Mouse (Mus musculus) embryonic facial prominence, embryonic 14.5 days (tissue): ENCODE data around the gene Dcakd. TPM values are rescaled to one million over a fixed set of nuclear protein-coding genes. Genes with fewer than 3 reads are reported as not detected.

ENCODE experiments used
- ATAC-seq: fragments of 200-750 bp; cut with Nextera tagmentation; 2 replicates; pipeline ENCODE4 v1.8.0; 2017; ENCODE audit warnings: low read depth, moderate number of reproducible peaks, moderate TSS enrichment
- DNase-seq: peaks from one replicate; pipeline ENCODE4 v3.0.0-alpha.2; 2015; ENCODE audit warnings: low spot score
- H3K27ac ChIP-seq: fragments of 300-500 bp; sonication (generic); replicated peaks from 2 replicates; pipeline ENCODE4 v1.5.1; 2014; ENCODE audit warnings: low read depth, mild to moderate bottlenecking, low read length, moderate library complexity
- H3K27me3 ChIP-seq: fragments of 300-500 bp; sonication (generic); replicated peaks from 2 replicates; pipeline ENCODE4 v1.6.1; 2014; ENCODE audit warnings: low read length; ENCODE audit not compliant: control insufficient read depth, insufficient read depth
- H3K36me3 ChIP-seq: fragments of 300-500 bp; sonication (generic); 2 replicates; pipeline ENCODE4 v1.6.1; 2014; ENCODE audit warnings: low read length, mixed read lengths; ENCODE audit not compliant: control insufficient read depth, insufficient read depth
- H3K4me1 ChIP-seq: fragments of 300-500 bp; sonication (generic); 2 replicates; pipeline ENCODE4 v1.6.1; 2014; ENCODE audit warnings: antibody characterized with exemption, low read length; ENCODE audit not compliant: control insufficient read depth, insufficient read depth
- H3K4me2 ChIP-seq: fragments of 300-500 bp; sonication (generic); 2 replicates; pipeline ENCODE4 v1.6.1; 2014; ENCODE audit warnings: low read depth, mild to moderate bottlenecking, low read length, moderate library complexity, mixed read lengths
- H3K4me3 ChIP-seq: fragments of 300-500 bp; sonication (generic); 2 replicates; pipeline ENCODE4 v1.5.1; 2014; ENCODE audit warnings: low read depth, mild to moderate bottlenecking, low read length
- H3K9ac ChIP-seq: fragments of 300-500 bp; sonication (generic); 2 replicates; pipeline ENCODE4 v1.6.1; 2014; ENCODE audit warnings: low read depth, mild to moderate bottlenecking, low read length, moderate library complexity, mixed read lengths
- H3K9me3 ChIP-seq: fragments of 300-500 bp; sonication (generic); 2 replicates; pipeline ENCODE4 v1.6.1; 2016; ENCODE audit warnings: low read length; ENCODE audit not compliant: control insufficient read depth
- WGBS: fragments of 180-500 bp; shearing (Covaris S2); extraction: QIAGEN DNeasy Blood & Tissue Kit; methylation state at CpG from one replicate; pipeline ENCODE4 v1.1.7; 2014; 5-methylcytosine and 5-hydroxymethylcytosine counted together
- polyA plus RNA-seq: library from polyadenylated mRNA; unstranded; fragments of >200 nt; fragmentation: Nextera tagmentation; extraction: Ambion mirVana; gene quantifications from 2 replicates; pipeline ENCODE4 v1.2.1, GENCODE M21; 2014

The Dcakd gene
- polyA plus RNA-seq, 1 experiment from 2014 or later: 138 TPM

GRCm38 (mm10) chr11:102998577-102999316 lies 29.4 kb downstream of the Dcakd start:
- WGBS: 80% methylated on average over 14 of the region's 14 CpGs
- Histone ChIP-seq H3K4me3 (no peak overlapping the region), H3K9me3 (no peaks in the 10 kb centered on the region), H3K36me3 (peaks cover 64% of the 10 kb centered on the region), H3K4me2 (no peak overlapping the region), H3K4me1 (no peaks in the 10 kb centered on the region), H3K27me3 (no peaks in the 10 kb centered on the region), H3K27ac (0 out of 2 replicates have a peak overlapping the region, but pooled peaks have one; percentile 8), H3K9ac (no peak overlapping the region)
- ATAC-seq (peak; percentile 34; the same call in 1 of the 2 replicates), DNase-seq (peak; percentile 68)

- no peaks in the 10 kb centered on the region for H3K9me3 ChIP-seq
- no peak for DNase-seq
- H3K9ac ChIP-seq: no peak overlapping the region
- no peaks in the 10 kb centered on the region for H3K4me1 ChIP-seq
- no peak overlapping the region for H3K4me2 ChIP-seq
- no peak overlapping the region for H3K4me3 ChIP-seq
- WGBS: 94% methylated on average over 7 of the region's 7 CpGs
- H3K27me3 ChIP-seq: no peaks in the 10 kb centered on the region
- H3K27ac ChIP-seq: no peak overlapping the region
- peaks cover 66% of the 10 kb centered on the region for H3K36me3 ChIP-seq
- no peak for ATAC-seq
Measured at GRCm38 (mm10) chr11:102998254-102998576, 29.9 kb downstream of the Dcakd start.

GRCm38 (mm10) chr11:102996991-102997770 lies 31.0 kb downstream of the Dcakd start:
- H3K36me3 ChIP-seq: peaks cover 66% of the 10 kb centered on the region
- H3K9me3 ChIP-seq: no peaks in the 10 kb centered on the region
- H3K4me1 ChIP-seq: no peaks in the 10 kb centered on the region
- 96% methylated on average over 12 of the region's 12 CpGs for WGBS
- H3K4me3 ChIP-seq: no peak overlapping the region
- no peak overlapping the region for H3K9ac ChIP-seq
- ATAC-seq (no peak), DNase-seq (no peak)
- no peak overlapping the region for H3K4me2 ChIP-seq
- H3K27ac ChIP-seq: no peak overlapping the region
- peaks cover 3% of the 10 kb centered on the region for H3K27me3 ChIP-seq

- Histone ChIP-seq H3K36me3 (peaks cover 66% of the 10 kb centered on the region), H3K9me3 (no peaks in the 10 kb centered on the region), H3K4me3 (no peak overlapping the region), H3K27me3 (peaks cover 11% of the 10 kb centered on the region), H3K27ac (no peak overlapping the region), H3K4me1 (0 out of 2 replicates have a peak, but pooled peaks cover 3% of the 10 kb centered on the region), H3K4me2 (no peak overlapping the region), H3K9ac (no peak overlapping the region)
- DNase-seq (no peak), ATAC-seq (no peak)
- 70% methylated on average over 7 of the region's 7 CpGs for WGBS
Measured at GRCm38 (mm10) chr11:102996385-102996784, 31.7 kb downstream of the Dcakd start.

- Histone ChIP-seq H3K9me3 (no peaks in the 10 kb centered on the region), H3K4me1 (peaks cover 9% of the 10 kb centered on the region; the same call in 1 of the 2 replicates), H3K4me3 (no peak overlapping the region), H3K4me2 (no peak overlapping the region), H3K27me3 (peaks cover 20% of the 10 kb centered on the region), H3K9ac (no peak overlapping the region), H3K27ac (no peak overlapping the region), H3K36me3 (peaks cover 64% of the 10 kb centered on the region)
- DNase-seq (no peak), ATAC-seq (no peak)
- WGBS: 90% methylated on average over 16 of the region's 18 CpGs
Measured at GRCm38 (mm10) chr11:102994952-102995351, 33.2 kb downstream of the Dcakd start.

- WGBS: 36% methylated on average over 17 of the region's 17 CpGs
- H3K4me2 ChIP-seq: no peak overlapping the region
- no peak overlapping the region for H3K9ac ChIP-seq
- no peaks in the 10 kb centered on the region for H3K9me3 ChIP-seq
- peaks cover 50% of the 10 kb centered on the region for H3K36me3 ChIP-seq
- DNase-seq (no peak), ATAC-seq (no peak)
- peaks cover 13% of the 10 kb centered on the region; the same call in 1 of the 2 replicates for H3K4me1 ChIP-seq
- no peak overlapping the region for H3K27ac ChIP-seq
- H3K27me3 ChIP-seq: peaks cover 34% of the 10 kb centered on the region
- H3K4me3 ChIP-seq: no peak overlapping the region
Measured at GRCm38 (mm10) chr11:102993420-102994029, 34.6 kb downstream of the Dcakd start.

GRCm38 (mm10) chr11:102992940-102993339 lies 35.2 kb downstream of the Dcakd start:
- WGBS: 12% methylated on average over 5 of the region's 5 CpGs
- ATAC-seq: peak; percentile 38; the same call in 1 of the 2 replicates
- Histone ChIP-seq H3K27ac (no peak overlapping the region), H3K4me1 (peaks cover 13% of the 10 kb centered on the region; the same call in 1 of the 2 replicates), H3K9ac (no peak overlapping the region), H3K9me3 (no peaks in the 10 kb centered on the region), H3K27me3 (peaks cover 36% of the 10 kb centered on the region), H3K36me3 (peaks cover 44% of the 10 kb centered on the region), H3K4me3 (no peak overlapping the region), H3K4me2 (no peak overlapping the region)
- DNase-seq: peak; percentile 61

- no peak overlapping the region for H3K27ac ChIP-seq
- peaks cover 32% of the 10 kb centered on the region for H3K36me3 ChIP-seq
- 0% methylated on average over 16 of the region's 16 CpGs for WGBS
- peaks cover 36% of the 10 kb centered on the region for H3K27me3 ChIP-seq
- peak overlapping the region; percentile 40 for H3K4me2 ChIP-seq
- peaks cover 13% of the 10 kb centered on the region; the same call in 1 of the 2 replicates for H3K4me1 ChIP-seq
- DNase-seq (peak; percentile 62), ATAC-seq (peak; percentile 14; the same call in 1 of the 2 replicates)
- H3K9ac ChIP-seq: peak overlapping the region; percentile 52
- no peaks in the 10 kb centered on the region for H3K9me3 ChIP-seq
- H3K4me3 ChIP-seq: peak overlapping the region; percentile 20
Measured at GRCm38 (mm10) chr11:102991681-102992080, 36.5 kb downstream of the Dcakd start.
